Mouse (Mus musculus) cerebellum, adult (tissue): Measurements from ENCODE around the gene Krt28.

Experiments used
- ATAC-seq: cut with Nextera tagmentation; 2 replicates; pipeline ENCODE4 v1.9.2; 2017; ENCODE audit warnings: mild to moderate bottlenecking, moderate library complexity, mixed read lengths; ENCODE audit not compliant: insufficient number of reproducible peaks, low FRiP score, low TSS enrichment

Krt28 gene

DNA sequence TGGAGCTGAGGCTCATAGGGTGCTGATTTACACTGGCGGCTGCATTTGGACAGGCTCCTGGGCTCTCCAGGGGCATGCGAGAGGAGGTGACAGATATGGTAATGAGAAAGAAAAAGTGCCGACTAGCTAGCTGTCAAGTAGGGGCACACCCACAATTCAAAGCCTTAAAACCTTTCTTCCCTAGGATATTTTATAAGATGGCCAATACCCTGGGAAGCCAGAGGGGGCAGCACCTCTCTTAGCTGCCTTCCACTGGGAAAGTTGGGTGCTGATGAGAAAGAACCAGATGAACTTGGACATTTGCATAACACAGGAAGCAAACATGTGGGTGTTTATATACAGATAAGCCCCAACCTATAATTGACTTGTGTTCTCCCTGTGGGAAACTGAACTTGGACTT lies 5.5 kb downstream of the Krt28 start:
- no peak for ATAC-seq

GRCm38 (mm10) chr11:99366791-99367190 lies 7.9 kb downstream of the Krt28 start:
- ATAC-seq, result no peak

DNA sequence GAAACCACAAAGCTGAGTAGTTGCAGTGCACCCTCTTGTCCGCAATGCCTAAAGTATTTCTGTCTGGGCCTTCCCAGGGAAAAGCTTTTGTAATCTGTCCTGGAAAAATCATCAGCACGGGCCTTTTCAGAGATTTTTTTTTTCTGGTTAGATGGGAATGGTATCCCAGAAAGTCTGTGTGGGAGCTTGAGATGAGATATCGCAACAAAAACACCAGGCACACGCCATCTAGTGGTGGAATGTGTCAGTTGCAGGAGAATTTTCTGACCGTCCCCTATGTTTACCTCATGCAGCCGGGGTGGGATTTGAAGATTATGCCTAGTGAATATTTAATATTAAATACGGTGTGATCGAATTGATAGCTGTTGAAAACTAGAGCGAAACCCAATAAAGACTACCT lies 10.3 kb downstream of the Krt28 start:
- no peak; the same call in 1 of the 2 replicates for ATAC-seq

DNA sequence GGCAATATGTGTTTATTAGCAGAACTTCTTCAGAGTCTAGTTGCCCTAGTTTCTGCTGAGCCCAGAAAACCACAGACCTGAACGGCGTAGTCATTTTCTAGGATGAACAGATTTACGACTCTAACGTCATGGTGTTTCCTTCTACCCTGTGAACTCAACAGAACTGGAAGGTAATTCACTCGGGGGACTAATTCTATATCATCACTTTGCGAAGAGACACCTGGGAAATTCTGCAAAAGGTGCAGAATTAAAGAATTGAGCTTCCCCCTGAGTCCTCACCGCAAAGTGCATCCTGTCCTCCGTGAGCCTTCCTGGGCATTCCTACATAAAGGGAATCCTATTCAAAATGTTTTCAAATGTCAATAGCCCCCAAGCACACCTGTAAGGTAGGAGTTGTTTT lies 13.3 kb downstream of the Krt28 start:
- no peak for ATAC-seq

DNA sequence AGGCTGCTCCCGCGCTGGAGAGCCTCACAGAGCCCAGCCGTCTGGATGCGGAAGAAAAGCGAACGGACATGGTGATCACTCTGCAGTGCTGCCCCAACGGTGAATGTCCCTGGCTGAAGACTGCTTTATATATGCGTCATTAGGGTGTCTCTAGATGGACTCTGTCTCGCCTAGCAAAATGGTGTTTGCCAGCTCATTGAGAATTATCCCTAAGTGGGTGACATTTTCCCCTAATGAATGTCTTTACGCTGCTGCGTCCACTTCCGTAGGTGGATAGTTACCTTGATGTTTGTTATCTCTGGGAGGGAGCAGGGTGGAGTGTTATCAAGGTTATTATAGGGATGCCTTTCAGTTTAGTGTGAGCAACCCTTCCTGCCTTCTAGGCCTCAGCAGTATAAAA lies 23.7 kb downstream of the Krt28 start, which contains the start of gene Krt27:
TSS of gene Krt27 (minus strand) at position 101 of the 400 bp plus-strand sequence.
- no peak for ATAC-seq

- ATAC-seq, result no peak
Measured at GRCm38 (mm10) chr11:99339299-99339847, 35.3 kb downstream of the Krt28 start.

DNA sequence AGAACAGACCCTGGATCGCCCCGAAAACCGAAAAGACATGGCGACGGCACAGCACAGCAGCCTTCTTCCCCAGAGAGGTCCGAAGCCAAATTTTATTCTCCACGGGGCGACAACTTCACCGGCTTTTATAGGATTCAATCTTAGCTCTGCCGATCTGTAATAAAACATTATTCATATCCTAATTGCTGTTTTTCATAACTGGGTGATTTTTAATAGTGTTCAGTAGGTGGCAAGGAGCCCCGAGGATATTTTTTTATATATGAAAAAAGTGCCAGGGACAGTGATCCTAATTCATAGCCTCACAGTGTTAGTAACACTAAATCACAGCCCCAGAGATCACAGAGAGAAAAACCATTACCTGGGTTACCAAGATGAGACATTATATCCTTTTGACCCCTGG lies 36.8 kb downstream of the Krt28 start, which contains the start of gene Krt26:
TSS of gene Krt26 (minus strand) at position 101 of the 400 bp plus-strand sequence.
- no peak for ATAC-seq

- no peak for ATAC-seq
Measured at GRCm38 (mm10) chr11:99333426-99333825, 41.3 kb downstream of the Krt28 start.

- ATAC-seq, result no peak
Measured at GRCm38 (mm10) chr11:99329655-99330054, 45.0 kb downstream of the Krt28 start.

DNA sequence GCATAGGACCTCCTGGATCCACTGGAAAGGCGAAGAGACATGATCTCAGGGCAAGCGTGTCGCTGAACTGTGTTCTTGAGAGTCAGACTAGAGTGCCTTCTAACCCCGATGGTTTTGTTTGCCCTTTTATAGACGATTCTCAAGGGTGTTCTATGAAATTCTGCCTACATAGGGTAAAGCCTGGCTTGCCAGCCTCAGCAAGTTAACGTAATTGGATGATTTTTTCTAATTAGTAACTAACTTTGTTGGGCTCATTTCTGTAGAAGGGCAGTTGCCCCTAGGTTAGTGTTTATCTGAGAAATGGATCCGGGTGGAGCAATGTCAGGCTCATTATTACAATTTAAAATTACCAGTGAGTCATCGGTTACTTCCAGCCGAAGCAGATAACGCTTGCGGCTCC lies 51.9 kb downstream of the Krt28 start, which contains the start of gene Krt25:
TSS of gene Krt25 (minus strand) at position 101 of the 400 bp plus-strand sequence.
- ATAC-seq, result no peak

DNA sequence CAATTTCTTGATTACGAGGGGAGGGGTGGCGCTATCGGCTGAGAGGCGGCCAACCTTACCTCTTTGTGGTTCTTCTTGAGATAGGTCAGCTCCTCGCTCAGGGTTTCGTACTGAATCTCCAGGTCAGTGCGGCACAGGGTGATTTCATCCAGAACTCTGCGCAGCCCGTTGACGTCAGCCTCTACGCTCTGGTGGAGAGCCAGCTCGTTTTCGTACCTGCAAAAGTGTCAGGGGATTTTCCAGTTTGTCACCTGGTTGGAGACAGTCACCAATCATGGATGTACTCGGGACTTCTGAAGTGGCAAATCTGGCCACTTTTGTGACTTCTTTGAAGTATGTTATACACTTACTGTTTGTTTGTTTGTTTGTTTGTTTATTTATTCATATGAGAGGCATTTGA lies 53.6 kb downstream of the Krt28 start:
- ATAC-seq, result no peak

GRCm38 (mm10) chr11:99319127-99319526 lies 55.6 kb downstream of the Krt28 start:
- ATAC-seq, result no peak

GRCm38 (mm10) chr11:99316543-99316942 lies 58.2 kb downstream of the Krt28 start:
- ATAC-seq, result no peak
